Mouse (Mus musculus) CH12.LX (cell line): ENCODE measurements around the gene Tbrg1.

Experiments
- CTCF ChIP-seq, 2 experiments: IDR thresholded peaks in 1 of 2; conservative IDR thresholded peaks in 1 of 2; 2 replicates each; pipeline ENCODE4 v1.5.1; 2011 to 2012; ENCODE audit warnings: low read depth in 2 of 2, low read length in 2 of 2, improper control_type of control experiment in 1 of 2, inconsistent platforms in 1 of 2, mild to moderate bottlenecking in 1 of 2, moderate library complexity in 1 of 2
- E2F4 ChIP-seq: IDR thresholded peaks from 2 replicates; pipeline ENCODE4 v1.6.1; 2011; ENCODE audit warnings: low read depth, low read length, improper control_type of control experiment; ENCODE audit not compliant: insufficient replicate concordance
- EP300 ChIP-seq: IDR thresholded peaks from 2 replicates; pipeline ENCODE4 v1.6.1; 2011; ENCODE audit warnings: low read length, improper control_type of control experiment
- MXI1 ChIP-seq: IDR thresholded peaks from 2 replicates; pipeline ENCODE4 v1.6.1; 2011; ENCODE audit warnings: mild to moderate bottlenecking, low read depth, low read length, improper control_type of control experiment
- NELFE ChIP-seq: IDR thresholded peaks from 2 replicates; pipeline ENCODE4 v1.6.1; 2011; ENCODE audit warnings: low read depth, low read length, improper control_type of control experiment
- POLR2A ChIP-seq: IDR thresholded peaks from 2 replicates; pipeline ENCODE4 v1.6.1; 2011; ENCODE audit warnings: low read depth, mild to moderate bottlenecking, improper control_type of control experiment, low read length
- UBTF ChIP-seq: IDR thresholded peaks from 2 replicates; pipeline ENCODE4 v1.6.1; 2012; ENCODE audit warnings: low read depth, mild to moderate bottlenecking, inconsistent platforms, low read length, improper control_type of control experiment, moderate library complexity
- USF1 ChIP-seq: IDR thresholded peaks from 2 replicates; pipeline ENCODE4 v1.6.1; 2014; ENCODE audit warnings: low read depth, mild to moderate bottlenecking, inconsistent platforms, low read length, improper control_type of control experiment

DNA sequence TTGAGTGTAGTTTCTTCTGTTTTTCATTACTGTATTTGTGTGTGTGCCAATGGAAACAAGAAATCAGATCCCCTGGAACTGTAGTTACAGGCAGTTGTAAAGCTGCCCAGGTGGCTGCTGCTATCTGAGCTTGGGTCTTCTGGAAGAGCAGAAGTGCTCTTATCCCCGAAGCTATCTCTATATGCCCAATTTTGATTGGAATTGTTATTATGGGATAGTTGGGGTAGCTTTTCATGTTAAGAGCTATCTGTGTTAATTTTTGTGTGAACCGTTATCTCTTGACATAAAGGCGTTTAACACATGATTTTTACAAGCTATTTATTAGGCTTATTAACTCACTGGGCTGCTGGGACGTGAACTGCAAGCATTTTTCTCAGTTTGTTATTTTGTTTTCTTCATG lies 47.6 kb downstream of the Tbrg1 start:
- TF ChIP-seq UBTF (no peak), EP300 (no peak), POLR2A (no peak), CTCF (conservative IDR thresholded peaks at IDR 0.05 in 1 of 2, IDR thresholded peaks at IDR 0.05 in 1 of 2; ENCODE audit: low read depth in 2 of 2, low read length in 2 of 2) (no peak), E2F4 (no peak), USF1 (no peak), MXI1 (no peak), NELFE (no peak)
